Mouse (Mus musculus): Measurements from ENCODE around the gene Fam135a.

- TF ChIP-seq CTCF (IDR thresholded peaks at IDR 0.05; ENCODE audit: borderline replicate concordance, extremely low read depth, insufficient read depth, insufficient read length) (no peak), POLR2A (IDR thresholded peaks at IDR 0.05; ENCODE audit: borderline replicate concordance, extremely low read depth, insufficient read depth, insufficient read length, poor library complexity, severe bottlenecking) (no peak)
These were observed 8.0 kb upstream of the Fam135a start for GRCm38 (mm10) chr1:24107971-24108773.

Measured in brain, embryonic 14.5 days (tissue).